11 mouse cellular contexts compared by ENCODE assay signal in the genomic region with DNA sequence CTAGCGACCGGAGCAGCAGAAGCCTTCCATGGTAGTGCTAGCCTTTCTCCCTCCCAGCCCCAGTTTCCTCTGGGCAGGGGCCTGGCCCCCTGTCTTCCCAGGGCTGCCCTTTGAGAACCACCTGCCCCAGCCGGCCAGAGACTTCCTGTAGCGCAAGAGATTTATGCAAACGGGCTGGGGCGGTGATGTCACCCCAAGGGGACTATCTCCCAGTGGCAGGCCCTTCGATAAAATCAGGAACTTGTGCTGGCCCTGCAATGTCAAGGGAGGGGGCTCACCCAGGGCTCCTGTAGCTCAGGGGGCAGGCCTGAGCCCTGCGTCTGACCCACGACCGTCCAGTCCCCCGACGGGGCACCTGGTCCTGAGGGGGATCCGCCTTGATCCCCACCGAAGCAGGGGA. TPM values are rescaled to one million over a fixed set of nuclear protein-coding genes. Genes with fewer than 3 reads are reported as not detected.
DNase-seq lines count a peak whose midpoint lies in the region; ATAC-seq and TF ChIP-seq lines count a peak whose summit lies in the region.
"Had no signal": no experiment of that assay in that cellular context is flagged by ENCODE, and none has a peak within 500 bp of the region (broad histone marks: within the 10 kb centered on the region; RNA-seq: fewer than 3 reads in every experiment).

No protein-coding gene starts in this region.

- in situ Hi-C loops in ES-E14 (cut with MboI; ENCODE audit: low sequenced_read_pairs in 2 of 2, unreplicated experiment in 2 of 2): no loop called here

- no peak overlapping the region for H3K4me3 ChIP-seq in heart, embryonic 10.5 days
- H3K4me3 ChIP-seq in heart, embryonic 12.5 days: no peak overlapping the region
- H3K4me3 ChIP-seq in ES-E14 (ENCODE audit: insufficient read depth in 1 of 2, low read depth in 1 of 2, low read length in 2 of 2, poor library complexity in 1 of 2, severe bottlenecking in 1 of 2): peak overlapping the region in 1 of 2 experiments; percentile 50; a peak in 1 of 4 replicates
- H3K4me3 ChIP-seq in intestine, embryonic 16.5 days (ENCODE audit: low read length): 0 out of 2 replicates have a peak overlapping the region, but pooled peaks have one; percentile 3
- H3K4me3 ChIP-seq: limb, embryonic 12.5 days had no signal

- peaks cover 15% of the 10 kb centered on the region for H3K4me1 ChIP-seq in heart, embryonic 10.5 days
- peaks cover 17% of the 10 kb centered on the region for H3K4me1 ChIP-seq in heart, embryonic 12.5 days (replicated peaks)
- peaks cover 0 to 5% of the 10 kb centered on the region in 2 experiments; a peak in 2 of 4 replicates for H3K4me1 ChIP-seq in ES-E14 (ENCODE audit: control insufficient read depth in 2 of 2, insufficient read depth in 2 of 2, low read length in 2 of 2, poor library complexity in 1 of 2)
- H3K4me1 ChIP-seq in intestine, embryonic 16.5 days (ENCODE audit: control insufficient read depth, insufficient read depth, low read length): no peaks in the 10 kb centered on the region
- H3K4me1 ChIP-seq: limb, embryonic 12.5 days had no signal

- no peaks in the 10 kb centered on the region for H3K9me3 ChIP-seq in heart, embryonic 10.5 days
- H3K9me3 ChIP-seq in heart, embryonic 12.5 days (replicated peaks): no peaks in the 10 kb centered on the region
- H3K9me3 ChIP-seq in ES-E14 (ENCODE audit: control insufficient read depth, insufficient read depth, low read depth, low read length): no peaks in the 10 kb centered on the region
- no peaks in the 10 kb centered on the region for H3K9me3 ChIP-seq in intestine, embryonic 16.5 days (ENCODE audit: control insufficient read depth, low read length)
- H3K9me3 ChIP-seq: limb, embryonic 12.5 days had no signal

- 55% methylated on average over 14 of the region's 14 CpGs for WGBS in heart, embryonic 10.5 days
- 56% methylated on average over 14 of the region's 14 CpGs for WGBS in heart, embryonic 12.5 days
- WGBS in intestine, embryonic 16.5 days: 64% methylated on average over 14 of the region's 14 CpGs

- no peak for DNase-seq in heart, embryonic 10.5 days (ENCODE audit: low spot score)
- DNase-seq in ES-E14 (ENCODE audit: low read depth, low spot score): no peak
- no peak for DNase-seq in embryo, embryonic 9.5 days (ENCODE audit: extremely low spot score)
- DNase-seq in yolk sac, embryonic 10.5 days (ENCODE audit: low spot score): no peak
- DNase-seq in ovary, postnatal 14 days (ENCODE audit: low spot score): no peak

- ATAC-seq in heart, embryonic 12.5 days (ENCODE audit: insufficient number of reproducible peaks, low FRiP score): no peak; the same call in 1 of the 2 replicates
- no peak for ATAC-seq in intestine, embryonic 16.5 days
- peak; percentile 84 for ATAC-seq in megakaryocyte progenitor cell, adult 5-6 weeks (replicated peaks; ENCODE audit: poor library complexity)
- ATAC-seq: hindbrain, postnatal 0 days had no signal

- 0 out of 2 replicates have a peak, but pooled peaks cover 5% of the 10 kb centered on the region for H3K27me3 ChIP-seq in heart, embryonic 10.5 days (ENCODE audit: insufficient read depth, poor library complexity, severe bottlenecking)
- no peaks in the 10 kb centered on the region for H3K27me3 ChIP-seq in heart, embryonic 12.5 days (replicated peaks)
- no peaks in the 10 kb centered on the region for H3K27me3 ChIP-seq in intestine, embryonic 16.5 days (replicated peaks; ENCODE audit: control insufficient read depth, insufficient read depth, low read length)
- H3K27me3 ChIP-seq: limb, embryonic 12.5 days had no signal

- no peak overlapping the region for H3K9ac ChIP-seq in heart, embryonic 12.5 days
- H3K9ac ChIP-seq in ES-E14 (ENCODE audit: insufficient read depth, low read depth, low read length, poor library complexity, severe bottlenecking): 0 out of 2 replicates have a peak overlapping the region, but pooled peaks have one; percentile 15
- 0 out of 2 replicates have a peak overlapping the region, but pooled peaks have one; percentile 15 for H3K9ac ChIP-seq in intestine, embryonic 16.5 days (ENCODE audit: low read depth, low read length)
- H3K9ac ChIP-seq: limb, embryonic 12.5 days had no signal

- no peak overlapping the region for H3K4me2 ChIP-seq in heart, embryonic 12.5 days
- no peak overlapping the region for H3K4me2 ChIP-seq in intestine, embryonic 16.5 days (ENCODE audit: low read depth, low read length)
- H3K4me2 ChIP-seq: limb, embryonic 12.5 days had no signal

- peak overlapping the region; percentile 69 for H3K27ac ChIP-seq in heart, embryonic 10.5 days
- H3K27ac ChIP-seq in heart, embryonic 12.5 days (ENCODE audit: poor library complexity, severe bottlenecking): no peak overlapping the region
- H3K27ac ChIP-seq in ES-E14 (ENCODE audit: insufficient read depth, low read depth, low read length, poor library complexity, severe bottlenecking): no peak overlapping the region
- H3K27ac ChIP-seq in intestine, embryonic 16.5 days (ENCODE audit: low read length): no peak overlapping the region
- H3K27ac ChIP-seq: hindbrain, postnatal 0 days; limb, embryonic 12.5 days had no signal

- no peaks in the 10 kb centered on the region for H3K36me3 ChIP-seq in heart, embryonic 10.5 days
- H3K36me3 ChIP-seq in heart, embryonic 12.5 days: no peaks in the 10 kb centered on the region
- H3K36me3 ChIP-seq in ES-E14 (ENCODE audit: control insufficient read depth, insufficient read depth, low read length, poor library complexity, severe bottlenecking): no peaks in the 10 kb centered on the region
- H3K36me3 ChIP-seq in intestine, embryonic 16.5 days (ENCODE audit: control insufficient read depth, insufficient read depth, low read length): no peaks in the 10 kb centered on the region
- H3K36me3 ChIP-seq: limb, embryonic 12.5 days had no signal

TF ChIP-seq in ES-E14, 5 proteins besides CTCF, POLR2A, EP300 and RAD21:
- no peak for TF ChIP-seq ZNF384 (IDR thresholded peaks at IDR 0.05; ENCODE audit: low read depth, low read length)
- TF ChIP-seq ZC3H11A (IDR thresholded peaks at IDR 0.05; ENCODE audit: borderline replicate concordance, low read depth, low read length): no peak
- no peak for TF ChIP-seq HCFC1 (IDR thresholded peaks at IDR 0.05; ENCODE audit: borderline replicate concordance, insufficient read depth, low read length)
- no peak for TF ChIP-seq CHD2 (IDR thresholded peaks at IDR 0.05; ENCODE audit: low read depth, low read length)
- TF ChIP-seq MAFK (IDR thresholded peaks at IDR 0.05; ENCODE audit: insufficient read depth, low read depth, low read length): no peak
TF ChIP-seq in ES-E14: peak in this region for 0.

RNA-seq across cellular contexts. Expression of a gene that starts 14.3 kb away (rescaled TPM):
- polyA plus RNA-seq in heart, embryonic 10.5 days (2016; fragmentation: Nextera tagmentation; extraction: Ambion mirVana): 0.99 and 4.1 TPM in 2 replicates
- polyA plus RNA-seq in heart, embryonic 12.5 days (2016; fragmentation: Nextera tagmentation; extraction: Ambion mirVana): 3.0 and 3.1 TPM in 2 replicates
- 0.31 and 0.32 TPM in 2 replicates for total RNA-seq in ES-E14 (2012; rRNA removed)
- polyA plus RNA-seq in intestine, embryonic 16.5 days (2015; fragmentation: Nextera tagmentation; extraction: Ambion mirVana): 4.2 and 6.1 TPM in 2 replicates
- 182 and 235 TPM in 2 replicates for total RNA-seq in megakaryocyte progenitor cell, adult 5-6 weeks (2015)
- total RNA-seq in megakaryocyte progenitor cell, adult 5-6 weeks (2017): 82.5 and 97.3 TPM in 2 replicates

RNA-seq across cellular contexts. Expression of a gene that starts 21.4 kb away (rescaled TPM):
- 450 and 1,030 TPM in 2 replicates for polyA plus RNA-seq in heart, embryonic 10.5 days (2016; fragmentation: Nextera tagmentation; extraction: Ambion mirVana)
- 1,039 and 1,047 TPM in 2 replicates for polyA plus RNA-seq in heart, embryonic 12.5 days (2016; fragmentation: Nextera tagmentation; extraction: Ambion mirVana)
- 0.62 and 0.90 TPM in 2 replicates for total RNA-seq in ES-E14 (2012; rRNA removed)
- 0.06 TPM in 1 of 2 replicates, not detected in the other for polyA plus RNA-seq in intestine, embryonic 16.5 days (2015; fragmentation: Nextera tagmentation; extraction: Ambion mirVana)
- 0.17 TPM in 1 of 2 replicates, not detected in the other for total RNA-seq in megakaryocyte progenitor cell, adult 5-6 weeks (2015)
- 0.20 TPM in 1 of 2 replicates, not detected in the other for total RNA-seq in megakaryocyte progenitor cell, adult 5-6 weeks (2017)
- polyA plus RNA-seq: neural tube, embryonic 14.5 days had no signal

RNA-seq across cellular contexts. Expression of a gene that starts 26.3 kb away (rescaled TPM):
- 32.6 and 37.5 TPM in 2 replicates for polyA plus RNA-seq in heart, embryonic 10.5 days (2016; fragmentation: Nextera tagmentation; extraction: Ambion mirVana)
- 42.5 and 44.3 TPM in 2 replicates for polyA plus RNA-seq in heart, embryonic 12.5 days (2016; fragmentation: Nextera tagmentation; extraction: Ambion mirVana)
- 18.3 and 20.1 TPM in 2 replicates for total RNA-seq in ES-E14 (2012; rRNA removed)
- 30.2 and 32.3 TPM in 2 replicates for polyA plus RNA-seq in intestine, embryonic 16.5 days (2015; fragmentation: Nextera tagmentation; extraction: Ambion mirVana)
- total RNA-seq in megakaryocyte progenitor cell, adult 5-6 weeks (2015): 9.2 and 14.8 TPM in 2 replicates
- total RNA-seq in megakaryocyte progenitor cell, adult 5-6 weeks (2017): 7.0 and 8.9 TPM in 2 replicates

RNA-seq across cellular contexts. Expression of a gene that starts 42.7 kb away (rescaled TPM):
- 315 and 334 TPM in 2 replicates for polyA plus RNA-seq in heart, embryonic 10.5 days (2016; fragmentation: Nextera tagmentation; extraction: Ambion mirVana)
- 245 and 252 TPM in 2 replicates for polyA plus RNA-seq in heart, embryonic 12.5 days (2016; fragmentation: Nextera tagmentation; extraction: Ambion mirVana)
- 226 and 262 TPM in 2 replicates for total RNA-seq in ES-E14 (2012; rRNA removed)
- 238 and 252 TPM in 2 replicates for polyA plus RNA-seq in intestine, embryonic 16.5 days (2015; fragmentation: Nextera tagmentation; extraction: Ambion mirVana)
- total RNA-seq in megakaryocyte progenitor cell, adult 5-6 weeks (2015): 102 and 103 TPM in 2 replicates
- 310 and 320 TPM in 2 replicates for total RNA-seq in megakaryocyte progenitor cell, adult 5-6 weeks (2017)

Comparison
In these comparisons a context has a peak if more than half of its experiments do, and no peak if none do; other contexts are left out.
1. RNA of a gene that starts 21.4 kb away (polyA plus RNA-seq): 1,039 to 1,047 TPM in heart, embryonic 12.5 days and 450 to 1,030 TPM in heart, embryonic 10.5 days; 0.06 TPM in intestine, embryonic 16.5 days; every median in the first group is over 100 times any median in the second.